Mouse (Mus musculus): ENCODE measurements around the gene Adgra1. TPM values are rescaled to one million over a fixed set of nuclear protein-coding genes. Genes with fewer than 3 reads are reported as not detected.

Adgra1 gene
- polyA plus RNA-seq, 1 experiment = 0.17 TPM

DNA sequence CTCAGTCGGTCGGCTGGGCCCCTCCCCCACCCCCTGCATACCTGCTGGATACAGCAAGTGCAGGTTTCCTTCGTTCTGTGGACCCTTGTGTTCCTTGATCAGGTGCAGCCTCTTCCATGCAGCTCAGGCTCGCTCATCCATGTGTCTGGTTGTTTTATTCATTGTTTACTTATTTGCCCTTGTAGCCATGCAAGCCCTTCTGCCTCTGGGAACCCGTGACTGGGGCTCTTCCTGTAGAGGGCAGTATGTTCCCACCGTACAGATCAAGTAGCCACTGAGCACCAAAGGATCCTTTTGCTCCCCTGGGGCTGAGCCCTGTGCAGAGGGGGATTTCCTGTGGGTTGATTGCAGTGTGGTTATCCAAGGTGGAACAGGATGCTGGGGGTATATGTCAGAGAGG, 71.7 kb downstream of the Adgra1 start:
- 4% methylated on average over 6 of the region's 6 CpGs for WGBS
- H3K36me3 ChIP-seq (ENCODE audit: control insufficient read depth, insufficient read depth, low read length) = no peaks in the 10 kb centered on the region
- no peak overlapping the region for H3K4me3 ChIP-seq (ENCODE audit: insufficient read depth, low read depth, low read length)
- no peak overlapping the region for H3K27ac ChIP-seq (ENCODE audit: insufficient read depth, low read depth, low read length)
- TF ChIP-seq POLR2A (IDR thresholded peaks at IDR 0.05; ENCODE audit: low read depth, low read length) (no peak), CTCF (conservative IDR thresholded peaks at IDR 0.05; ENCODE audit: insufficient read depth, insufficient read length, low read depth, low read length) (peak; percentile 54; the same call in 1 of the 2 replicates)
- DNase-seq = peak; percentile 30
- no peaks in the 10 kb centered on the region for H3K27me3 ChIP-seq (replicated peaks; ENCODE audit: control insufficient read depth, insufficient read depth, low read length)
- H3K4me1 ChIP-seq (ENCODE audit: control insufficient read depth, insufficient read depth, low read length) = no peaks in the 10 kb centered on the region

DNA sequence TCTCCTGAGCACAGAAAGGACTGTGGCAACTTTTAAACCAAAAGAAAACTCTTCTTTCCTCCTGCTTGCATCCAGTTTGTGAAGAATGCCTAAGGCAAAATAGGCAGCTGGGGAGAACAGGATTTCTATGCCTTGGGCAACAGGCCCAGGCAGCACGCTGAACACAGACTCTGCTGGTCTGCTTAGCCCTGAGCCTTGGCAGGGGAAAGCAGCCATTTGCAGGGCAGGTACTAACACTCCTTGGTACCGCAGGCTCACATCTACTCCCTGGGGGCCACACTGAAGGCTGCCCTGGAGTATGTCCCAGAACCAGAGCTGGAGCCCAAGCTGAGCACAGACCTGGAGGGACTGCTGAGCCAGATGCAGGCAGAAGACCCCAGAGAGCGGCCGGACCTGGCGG, 74.2 kb downstream of the Adgra1 start:
- TF ChIP-seq CTCF (conservative IDR thresholded peaks at IDR 0.05; ENCODE audit: insufficient read depth, insufficient read length, low read depth, low read length) (no peak), POLR2A (IDR thresholded peaks at IDR 0.05; ENCODE audit: low read depth, low read length) (no peak)
- WGBS = 79% methylated on average over 5 of the region's 5 CpGs
- no peak overlapping the region for H3K4me3 ChIP-seq (ENCODE audit: insufficient read depth, low read depth, low read length)

DNA sequence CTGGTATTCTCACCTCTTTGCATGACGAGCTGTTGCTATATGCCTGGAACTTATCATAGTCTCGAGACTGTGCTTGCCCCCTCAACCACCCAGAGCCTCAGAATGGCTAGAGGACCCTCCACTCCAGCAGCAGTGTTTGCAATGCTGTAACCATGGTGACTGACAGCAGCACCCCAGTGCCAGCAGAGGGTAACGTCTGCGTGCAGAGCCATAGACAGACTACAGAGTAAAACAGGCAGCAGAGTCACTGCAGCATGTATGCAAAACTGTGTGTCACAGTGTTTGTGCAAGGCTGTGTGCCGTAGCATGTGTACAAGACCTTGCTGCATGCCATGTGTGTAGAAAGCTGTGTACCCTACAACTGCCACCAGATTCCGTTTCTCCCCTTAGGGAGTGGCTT, 75.5 kb downstream of the Adgra1 start:
- Histone ChIP-seq H3K27ac (ENCODE audit: insufficient read depth, low read depth, low read length) (no peak overlapping the region), H3K27me3 (replicated peaks; ENCODE audit: control insufficient read depth, insufficient read depth, low read length) (no peaks in the 10 kb centered on the region), H3K4me1 (ENCODE audit: control insufficient read depth, insufficient read depth, low read length) (no peaks in the 10 kb centered on the region), H3K36me3 (ENCODE audit: control insufficient read depth, insufficient read depth, low read length) (no peaks in the 10 kb centered on the region), H3K4me3 (ENCODE audit: insufficient read depth, low read depth, low read length) (no peak overlapping the region)
- 76% methylated on average over 6 of the region's 6 CpGs for WGBS
- no peak for DNase-seq
- TF ChIP-seq CTCF (conservative IDR thresholded peaks at IDR 0.05; ENCODE audit: insufficient read depth, insufficient read length, low read depth, low read length) (no peak), POLR2A (IDR thresholded peaks at IDR 0.05; ENCODE audit: low read depth, low read length) (no peak)

More for the DNA sequence above, 74.2 kb downstream of the Adgra1 start:
- H3K4me1 ChIP-seq (ENCODE audit: control insufficient read depth, insufficient read depth, low read length) = no peaks in the 10 kb centered on the region
- no peaks in the 10 kb centered on the region for H3K36me3 ChIP-seq (ENCODE audit: control insufficient read depth, insufficient read depth, low read length)
- no peak overlapping the region for H3K27ac ChIP-seq (ENCODE audit: insufficient read depth, low read depth, low read length)
- H3K27me3 ChIP-seq (replicated peaks; ENCODE audit: control insufficient read depth, insufficient read depth, low read length) = no peaks in the 10 kb centered on the region
- DNase-seq = no peak

DNA sequence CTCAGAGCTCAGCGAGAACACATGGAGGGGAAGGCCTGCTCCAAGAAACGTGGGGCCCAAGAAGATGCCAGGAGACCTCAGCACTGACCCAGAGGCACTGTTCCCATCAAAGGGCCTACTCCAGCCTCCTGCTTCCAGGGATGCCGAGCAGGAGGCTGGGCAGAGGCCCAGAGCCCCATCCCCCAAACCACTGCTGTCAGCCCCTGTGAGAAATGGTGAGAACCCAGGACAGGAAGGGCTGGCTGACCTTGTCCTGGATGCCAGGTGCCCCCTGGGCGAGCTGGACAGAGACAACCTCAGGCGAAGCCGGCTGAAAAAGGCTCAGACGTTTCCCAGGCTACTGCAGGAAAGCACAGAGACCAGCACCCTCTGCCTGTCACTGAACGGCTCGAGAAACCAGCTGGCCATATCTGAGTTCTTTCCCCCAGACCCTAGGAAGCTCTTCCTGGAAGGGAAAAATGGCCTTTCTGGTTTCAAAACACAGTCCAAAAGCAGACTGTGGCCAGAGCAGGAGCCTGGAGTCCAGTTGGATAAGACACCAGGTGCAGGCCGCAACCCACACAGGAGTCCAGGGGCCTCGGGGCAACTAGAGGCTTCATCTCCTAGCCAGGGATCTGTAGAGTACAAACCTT, 76.3 kb downstream of the Adgra1 start:
- H3K27me3 ChIP-seq (replicated peaks; ENCODE audit: control insufficient read depth, insufficient read depth, low read length) = no peaks in the 10 kb centered on the region
- no peak overlapping the region for H3K4me3 ChIP-seq (ENCODE audit: insufficient read depth, low read depth, low read length)
- TF ChIP-seq CTCF (conservative IDR thresholded peaks at IDR 0.05; ENCODE audit: insufficient read depth, insufficient read length, low read depth, low read length) (no peak), POLR2A (IDR thresholded peaks at IDR 0.05; ENCODE audit: low read depth, low read length) (no peak)
- H3K4me1 ChIP-seq (ENCODE audit: control insufficient read depth, insufficient read depth, low read length) = no peaks in the 10 kb centered on the region
- H3K36me3 ChIP-seq (ENCODE audit: control insufficient read depth, insufficient read depth, low read length) = no peaks in the 10 kb centered on the region
- 62% methylated on average over 11 of the region's 11 CpGs for WGBS
- no peak overlapping the region for H3K27ac ChIP-seq (ENCODE audit: insufficient read depth, low read depth, low read length)
- no peak for DNase-seq

GRCm38 (mm10) chr7:139914141-139915047, 80.4 kb downstream of the Adgra1 start:
- H3K27me3 ChIP-seq (replicated peaks; ENCODE audit: control insufficient read depth, insufficient read depth, low read length) = no peaks in the 10 kb centered on the region
- WGBS = 16% methylated on average over 29 of the region's 29 CpGs
- no peak overlapping the region for H3K4me3 ChIP-seq (ENCODE audit: insufficient read depth, low read depth, low read length)
- H3K36me3 ChIP-seq (ENCODE audit: control insufficient read depth, insufficient read depth, low read length) = no peaks in the 10 kb centered on the region
- no peak for DNase-seq
- no peak overlapping the region for H3K27ac ChIP-seq (ENCODE audit: insufficient read depth, low read depth, low read length)
- H3K4me1 ChIP-seq (ENCODE audit: control insufficient read depth, insufficient read depth, low read length) = no peaks in the 10 kb centered on the region
- TF ChIP-seq POLR2A (IDR thresholded peaks at IDR 0.05; ENCODE audit: low read depth, low read length) = no peak
- no peak for TF ChIP-seq CTCF (conservative IDR thresholded peaks at IDR 0.05; ENCODE audit: insufficient read depth, insufficient read length, low read depth, low read length)

DNA sequence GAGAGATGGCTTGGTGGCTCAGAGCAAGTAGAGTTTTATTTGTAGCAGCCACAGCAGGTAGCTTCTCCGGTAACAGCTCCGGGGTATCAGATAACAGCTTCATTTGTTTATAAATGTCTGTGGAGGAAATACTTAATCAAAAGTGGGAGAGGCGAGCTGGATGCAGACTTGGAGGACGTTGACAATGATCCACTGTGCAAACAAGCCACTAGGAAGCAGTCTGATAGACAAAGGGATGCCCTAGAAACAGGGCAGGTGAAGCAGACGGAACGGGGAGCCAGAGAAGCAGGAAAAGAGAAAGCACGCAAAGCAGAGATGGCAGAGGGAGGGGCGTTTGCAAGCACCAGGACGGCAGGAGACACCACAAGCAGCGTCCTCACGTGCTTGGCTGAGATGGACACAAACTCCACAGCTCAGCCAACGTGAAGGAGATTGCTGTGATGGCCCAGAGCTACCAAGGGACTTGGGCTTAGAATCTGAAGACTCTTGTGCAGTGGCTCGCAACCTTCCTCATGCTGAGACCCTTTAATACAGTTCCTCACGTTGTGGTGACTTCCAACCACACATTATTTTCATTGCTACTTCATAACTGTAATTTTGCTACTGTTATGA, 81.8 kb downstream of the Adgra1 start:
- 10% methylated on average over 14 of the region's 14 CpGs for WGBS
- no peak for TF ChIP-seq POLR2A (IDR thresholded peaks at IDR 0.05; ENCODE audit: low read depth, low read length)
- no peak for TF ChIP-seq CTCF (conservative IDR thresholded peaks at IDR 0.05; ENCODE audit: insufficient read depth, insufficient read length, low read depth, low read length)
- H3K36me3 ChIP-seq (ENCODE audit: control insufficient read depth, insufficient read depth, low read length) = no peaks in the 10 kb centered on the region
- H3K4me1 ChIP-seq (ENCODE audit: control insufficient read depth, insufficient read depth, low read length) = no peaks in the 10 kb centered on the region
- H3K27me3 ChIP-seq (replicated peaks; ENCODE audit: control insufficient read depth, insufficient read depth, low read length) = no peaks in the 10 kb centered on the region
- DNase-seq = no peak
- no peak overlapping the region for H3K4me3 ChIP-seq (ENCODE audit: insufficient read depth, low read depth, low read length)
- no peak overlapping the region for H3K27ac ChIP-seq (ENCODE audit: insufficient read depth, low read depth, low read length)

GRCm38 (mm10) chr7:139916345-139916744, 82.4 kb downstream of the Adgra1 start:
- H3K27me3 ChIP-seq (replicated peaks; ENCODE audit: control insufficient read depth, insufficient read depth, low read length) = no peaks in the 10 kb centered on the region
- H3K4me3 ChIP-seq (ENCODE audit: insufficient read depth, low read depth, low read length) = no peak overlapping the region
- WGBS = 0% methylated on average over 1 of the region's 1 CpGs
- H3K36me3 ChIP-seq (ENCODE audit: control insufficient read depth, insufficient read depth, low read length) = no peaks in the 10 kb centered on the region
- no peak for DNase-seq
- H3K27ac ChIP-seq (ENCODE audit: insufficient read depth, low read depth, low read length) = no peak overlapping the region
- H3K4me1 ChIP-seq (ENCODE audit: control insufficient read depth, insufficient read depth, low read length) = no peaks in the 10 kb centered on the region
- no peak for TF ChIP-seq POLR2A (IDR thresholded peaks at IDR 0.05; ENCODE audit: low read depth, low read length)
- TF ChIP-seq CTCF (conservative IDR thresholded peaks at IDR 0.05; ENCODE audit: insufficient read depth, insufficient read length, low read depth, low read length) = no peak
